Mouse (Mus musculus): Measurements from ENCODE around the gene Sertad1. TPM values are rescaled to one million over a fixed set of nuclear protein-coding genes. Genes with fewer than 3 reads are reported as not detected.

Sertad1 gene
- 10 to 100 TPM; 18.1 to 18.8 TPM for total RNA-seq (2021)
- long read RNA-seq, experiment 1, transcript Sertad1-201 (2 exons, 1,233 nt): major isoform, 12 of 15 reads
- long read RNA-seq, experiment 1, partial matches to known transcripts: 2 of 15 reads
- long read RNA-seq, experiment 1, other reads (novel, unspliced or antisense): 0 of 15 reads
- long read RNA-seq, experiment 2, transcript Sertad1-201 (2 exons, 1,233 nt): major isoform, 20 of 24 reads
- long read RNA-seq, experiment 2, partial matches to known transcripts: 0 of 24 reads
- long read RNA-seq, experiment 2, other reads (novel, unspliced or antisense): 3 of 24 reads

GRCm38 (mm10) chr7:27486770-27487697 lies at the start of gene Sertad1:
Gene Sertad1, plus strand, starts transcription at chr7:27486910.
- DNase-seq (ENCODE audit: low spot score in 2 of 2): peak; percentile 96 to 100

- DNase-seq (ENCODE audit: low spot score in 2 of 2): no peak
Observed at GRCm38 (mm10) chr7:27437544-27437943, 49.2 kb upstream of the Sertad1 start.

- no peak for DNase-seq (ENCODE audit: low spot score in 2 of 2)
Observed at GRCm38 (mm10) chr7:27440014-27440413, 46.7 kb upstream of the Sertad1 start.

GRCm38 (mm10) chr7:27446051-27446450 lies 40.7 kb upstream of the Sertad1 start:
- DNase-seq (ENCODE audit: low spot score in 2 of 2): no peak

GRCm38 (mm10) chr7:27446521-27447418 lies 39.9 kb upstream of the Sertad1 start:
- DNase-seq (ENCODE audit: low spot score in 2 of 2): no peak

- peak; percentile 88 to 96 for DNase-seq (ENCODE audit: low spot score in 2 of 2)
Observed at GRCm38 (mm10) chr7:27447419-27448286, 39.1 kb upstream of the Sertad1 start, which contains the start of the genes Sptbn4 and Blvrb. Gene Sptbn4, minus strand, starts transcription at chr7:27447686. Gene Blvrb, plus strand, starts transcription at chr7:27447978.

- no peak for DNase-seq (ENCODE audit: low spot score in 2 of 2)
Observed at GRCm38 (mm10) chr7:27448421-27449206, 38.1 kb upstream of the Sertad1 start.

- DNase-seq (ENCODE audit: low spot score in 2 of 2): peak in 1 of 2 experiments; percentile 51
Observed at GRCm38 (mm10) chr7:27449256-27449862, 37.4 kb upstream of the Sertad1 start.

- DNase-seq (ENCODE audit: low spot score in 2 of 2): no peak
Observed at GRCm38 (mm10) chr7:27451359-27451758, 35.4 kb upstream of the Sertad1 start.

- no peak for DNase-seq (ENCODE audit: low spot score in 2 of 2)
Observed at GRCm38 (mm10) chr7:27452206-27452770, 34.4 kb upstream of the Sertad1 start.

- DNase-seq (ENCODE audit: low spot score in 2 of 2): no peak
Observed at GRCm38 (mm10) chr7:27454461-27455121, 32.1 kb upstream of the Sertad1 start.

GRCm38 (mm10) chr7:27455273-27455672 lies 31.4 kb upstream of the Sertad1 start:
- DNase-seq (ENCODE audit: low spot score in 2 of 2): no peak

- DNase-seq (ENCODE audit: low spot score in 2 of 2): no peak
Observed at GRCm38 (mm10) chr7:27458614-27459013, 28.1 kb upstream of the Sertad1 start.

GRCm38 (mm10) chr7:27459640-27460039 lies 27.1 kb upstream of the Sertad1 start:
- DNase-seq (ENCODE audit: low spot score in 2 of 2): no peak

GRCm38 (mm10) chr7:27460477-27460876 lies 26.2 kb upstream of the Sertad1 start:
- DNase-seq (ENCODE audit: low spot score in 2 of 2): no peak

GRCm38 (mm10) chr7:27467648-27468047 lies 19.1 kb upstream of the Sertad1 start:
- DNase-seq (ENCODE audit: low spot score in 2 of 2): no peak

GRCm38 (mm10) chr7:27471390-27472120 lies 15.2 kb upstream of the Sertad1 start:
- DNase-seq (ENCODE audit: low spot score in 2 of 2): no peak
